Mouse (Mus musculus) heart, adult 2 months (tissue): Measurements from ENCODE around the gene Sdhd.

ENCODE experiments used
- CTCF ChIP-seq: fragments of 200-600 bp; IDR thresholded peaks from 2 replicates; pipeline ENCODE4 v1.8.1; 2022; ENCODE audit warnings: antibody characterized with exemption, mild to moderate bottlenecking, moderate library complexity
- EP300 ChIP-seq: fragments of 200-500 bp; IDR thresholded peaks from 2 replicates; pipeline ENCODE4 v1.6.1; 2011; ENCODE audit warnings: low read depth, low read length, control low read depth; ENCODE audit not compliant: insufficient read depth
- POLR2A ChIP-seq: fragments of 200-500 bp; IDR thresholded peaks from 2 replicates; pipeline ENCODE4 v1.6.1; 2011; ENCODE audit warnings: mild to moderate bottlenecking, low read depth, low read length, control low read depth; ENCODE audit not compliant: insufficient read depth

DNA sequence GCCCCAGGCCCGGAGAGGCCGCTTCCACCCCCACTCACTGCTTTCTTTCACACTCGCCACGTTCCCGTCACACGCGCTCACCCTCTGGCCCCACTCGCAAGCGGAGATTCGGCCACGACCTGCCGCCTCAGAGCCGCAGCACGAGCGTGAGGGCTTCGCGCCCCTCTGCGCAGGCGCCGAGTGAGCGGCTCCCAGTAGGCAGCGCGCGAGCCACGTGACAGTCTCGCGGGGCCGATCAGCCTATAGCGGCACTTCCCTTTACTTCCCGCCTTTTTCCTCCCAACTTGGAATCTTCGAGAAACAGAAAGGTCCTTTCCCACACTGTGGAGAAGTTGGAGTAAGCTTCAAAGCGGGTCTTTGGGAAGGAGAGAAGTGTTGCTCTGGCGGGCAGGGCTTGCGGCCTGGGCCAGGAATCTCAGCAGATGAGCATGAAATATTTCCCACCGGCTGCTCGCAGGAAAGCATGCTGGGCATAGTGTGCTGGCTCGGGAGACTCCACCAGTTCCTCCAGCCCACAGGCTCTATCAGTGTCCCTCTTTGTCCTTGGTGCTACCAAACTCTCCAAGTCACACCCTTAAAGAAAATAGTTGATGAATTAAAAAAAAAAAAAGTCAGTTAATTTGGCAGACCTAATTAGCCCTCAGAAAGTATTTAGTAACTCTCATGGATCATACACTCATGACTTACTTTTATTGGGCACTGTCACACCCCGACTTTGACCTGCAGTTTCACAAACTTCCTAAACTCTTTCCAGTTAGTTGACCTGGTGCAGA is 42.3 kb downstream of the Sdhd start, which contains the start of gene Tex12:
- no peak for TF ChIP-seq CTCF
- no peak for TF ChIP-seq POLR2A
- no peak for TF ChIP-seq EP300
